Mouse (Mus musculus) C2C12 (cell line): Measurements from ENCODE around the gene Bysl.

Source experiments
- CTCF ChIP-seq: IDR thresholded peaks from one replicate; pipeline ENCODE4 v1.5.1; 2011; ENCODE audit not compliant: control insufficient read depth, insufficient read depth, insufficient read length
- MAX ChIP-seq: IDR thresholded peaks from one replicate; pipeline ENCODE4 v1.6.1; 2011; ENCODE audit warnings: mild to moderate bottlenecking, control low read depth
- MYOD1 ChIP-seq: IDR thresholded peaks from one replicate; pipeline ENCODE4 v1.6.1; 2011; ENCODE audit warnings: low read depth; ENCODE audit not compliant: control insufficient read depth, insufficient read length
- USF1 ChIP-seq: IDR thresholded peaks from one replicate; pipeline ENCODE4 v1.6.1; 2011; ENCODE audit warnings: low read depth, mild to moderate bottlenecking, control low read depth, moderate library complexity

DNA sequence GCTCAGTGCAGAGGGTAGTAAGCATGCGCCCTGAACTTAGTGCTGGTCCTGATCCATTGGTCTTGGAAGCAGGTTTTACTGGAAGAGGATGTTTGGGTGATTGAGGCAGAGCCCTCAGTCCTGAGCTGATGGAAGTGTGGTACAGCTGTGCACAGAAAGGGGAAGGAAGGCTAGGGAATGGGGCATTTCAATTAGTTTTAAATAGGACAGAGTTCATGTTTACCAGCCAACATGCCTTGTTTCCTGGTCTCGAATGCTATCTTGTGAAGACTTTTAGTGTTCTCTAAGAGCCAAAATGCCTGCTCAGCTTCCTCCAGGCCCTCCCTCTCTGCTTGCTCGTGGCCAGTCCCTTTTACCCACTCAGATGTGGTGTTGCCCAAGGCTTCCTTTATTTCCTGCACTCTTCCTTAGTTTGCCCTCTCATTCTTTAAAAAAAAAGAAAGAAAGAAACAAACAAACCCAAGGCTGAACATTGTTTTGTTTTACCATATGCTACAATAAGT is 47.5 kb upstream of the Bysl start:
- TF ChIP-seq USF1 (no peak), MAX (no peak), CTCF (no peak), MYOD1 (no peak)
